Mouse (Mus musculus) spleen, adult 2 months (tissue): Measurements from ENCODE around the gene Qtrt2. TPM values are rescaled to one million over a fixed set of nuclear protein-coding genes. Genes with fewer than 3 reads are reported as not detected.

ENCODE experiments used
- DNase-seq, 2 experiments: peaks; one replicate each; pipeline versions ENCODE4 v3.0.0 to v3.0.0-alpha.2; 2012 to 2021; ENCODE audit warnings: low spot score in 2 of 2, low read depth in 1 of 2
- H3K27ac ChIP-seq: fragments of 200-500 bp; 2 replicates; pipeline ENCODE4 v1.5.1; 2012; ENCODE audit warnings: low read length, inconsistent platforms; ENCODE audit not compliant: insufficient read depth
- H3K27me3 ChIP-seq: fragments of 200-500 bp; 2 replicates; pipeline ENCODE4 v1.6.1; 2012; ENCODE audit warnings: mild to moderate bottlenecking, moderate library complexity, low read length, inconsistent platforms; ENCODE audit not compliant: control insufficient read depth, insufficient read depth
- H3K36me3 ChIP-seq: fragments of 200-500 bp; 2 replicates; pipeline ENCODE4 v1.6.1; 2012; ENCODE audit warnings: mild to moderate bottlenecking, low read length, inconsistent platforms; ENCODE audit not compliant: control insufficient read depth, insufficient read depth
- H3K4me1 ChIP-seq: fragments of 200-500 bp; 2 replicates; pipeline ENCODE4 v1.6.1; 2011; ENCODE audit warnings: inconsistent platforms; ENCODE audit not compliant: control insufficient read depth, insufficient read depth, insufficient read length
- H3K4me3 ChIP-seq: fragments of 200-500 bp; 2 replicates; pipeline ENCODE4 v1.5.1; 2011; ENCODE audit warnings: mild to moderate bottlenecking, inconsistent platforms; ENCODE audit not compliant: insufficient read depth, insufficient read length; ENCODE audit errors: extremely low read depth
- CTCF ChIP-seq: fragments of 200-500 bp; IDR thresholded peaks from 2 replicates; pipeline ENCODE4 v1.5.1; 2011; ENCODE audit warnings: mild to moderate bottlenecking, inconsistent platforms; ENCODE audit not compliant: insufficient read depth, insufficient read length, insufficient replicate concordance; ENCODE audit errors: extremely low read depth
- POLR2A ChIP-seq: fragments of 200-500 bp; IDR thresholded peaks from 2 replicates; pipeline ENCODE4 v1.6.1; 2011; ENCODE audit warnings: low read depth, low read length, inconsistent platforms
- WGBS: fragments of 180-500 bp; shearing (Covaris S2); methylation state at CpG from one replicate; pipeline ENCODE4 v1.1.7; 2018; 5-methylcytosine and 5-hydroxymethylcytosine counted together
- polyA plus RNA-seq: library from polyadenylated mRNA; depleted of rRNA; stranded (reverse); fragments of >200 nt; gene quantifications from 2 replicates; pipeline ENCODE4 v1.2.3, GENCODE M21; 2012

The Qtrt2 gene
- polyA plus RNA-seq, 1 experiment: 13.6 TPM

DNA sequence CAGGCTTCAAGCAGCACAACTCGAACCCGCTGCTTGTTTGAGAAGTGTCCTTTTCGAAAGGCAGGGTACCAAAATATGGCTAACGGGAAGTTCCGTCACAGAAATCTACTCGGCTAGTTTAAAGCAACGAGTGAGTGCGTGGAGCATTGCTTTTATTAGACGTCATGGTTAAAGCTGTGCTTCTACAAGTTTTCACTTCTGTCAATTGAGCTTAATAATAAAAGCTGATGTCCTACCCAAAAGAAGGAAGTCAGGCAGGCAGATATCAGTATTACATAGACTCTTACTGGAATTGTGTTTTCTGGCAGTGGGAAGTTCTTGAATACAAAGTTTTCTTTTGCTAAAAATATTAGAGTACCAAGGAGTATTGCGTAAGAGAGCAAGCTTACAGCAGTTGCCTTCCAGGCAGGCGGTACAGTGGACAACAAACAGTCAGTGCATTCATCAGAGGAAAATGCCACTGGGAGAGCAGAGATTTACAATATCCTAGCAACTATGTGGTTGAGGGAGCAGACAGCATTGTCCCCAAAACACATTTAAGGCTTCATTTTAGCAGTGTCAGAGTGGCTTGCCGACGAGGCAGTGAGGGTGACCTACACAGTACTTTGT is 39.3 kb upstream of the Qtrt2 start:
- DNase-seq: no peak
- Histone ChIP-seq H3K4me1 (no peaks in the 10 kb centered on the region), H3K27me3 (no peaks in the 10 kb centered on the region), H3K4me3 (no peak overlapping the region), H3K27ac (peak overlapping the region; percentile 25; the same call in 1 of the 2 replicates), H3K36me3 (peaks cover 3% of the 10 kb centered on the region)
- WGBS: 82% methylated on average over 13 of the region's 13 CpGs
- TF ChIP-seq POLR2A: no peak
- no peak for TF ChIP-seq CTCF

DNA sequence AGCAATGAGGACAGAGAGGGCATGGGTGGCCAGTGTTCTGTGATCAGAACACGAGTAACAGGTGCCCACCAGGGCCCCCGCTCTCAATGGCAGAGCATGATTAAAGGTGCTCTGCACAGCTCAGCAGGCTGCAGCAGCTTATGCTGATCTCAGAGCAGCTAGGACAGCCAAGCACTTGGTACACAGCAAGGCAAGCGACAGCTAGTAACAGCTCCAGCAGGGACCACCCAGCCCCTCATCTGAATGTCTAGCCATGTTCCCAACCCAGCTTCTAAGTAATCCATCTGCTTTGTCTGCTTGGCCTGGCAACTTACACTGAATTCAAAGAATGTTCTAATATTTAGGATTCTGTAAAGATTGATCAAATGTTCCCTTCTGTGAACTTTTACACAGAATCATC is 37.2 kb upstream of the Qtrt2 start:
- Histone ChIP-seq H3K27me3 (no peaks in the 10 kb centered on the region), H3K36me3 (peaks cover 5% of the 10 kb centered on the region), H3K4me1 (no peaks in the 10 kb centered on the region), H3K27ac (no peak overlapping the region), H3K4me3 (no peak overlapping the region)
- TF ChIP-seq POLR2A (no peak), CTCF (no peak)
- no peak for DNase-seq
- WGBS: 91% methylated on average over 3 of the region's 3 CpGs

DNA sequence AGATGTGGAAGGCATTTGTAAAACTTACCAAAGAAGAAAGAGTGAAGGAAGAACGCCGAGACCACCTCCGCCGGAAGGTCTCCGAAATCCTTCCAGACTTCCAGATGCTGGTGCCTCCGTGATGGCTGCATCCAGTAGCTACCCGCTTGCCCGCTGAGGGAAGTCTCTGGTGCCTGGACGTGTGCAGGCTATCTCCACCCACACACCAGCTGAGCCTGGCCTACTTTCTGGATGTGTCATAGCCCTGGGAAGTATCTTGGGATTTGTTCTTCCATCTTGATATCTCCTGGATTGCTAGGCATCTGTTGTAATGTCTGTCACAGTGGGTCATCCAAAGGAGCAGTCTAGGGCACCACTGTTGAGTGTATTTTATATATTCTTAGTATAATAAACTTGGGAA is 36.7 kb upstream of the Qtrt2 start:
- H3K4me1 ChIP-seq: no peaks in the 10 kb centered on the region
- no peak overlapping the region for H3K4me3 ChIP-seq
- H3K36me3 ChIP-seq: peaks cover 2% of the 10 kb centered on the region
- H3K27ac ChIP-seq: no peak overlapping the region
- H3K27me3 ChIP-seq: no peaks in the 10 kb centered on the region
- TF ChIP-seq CTCF (no peak), POLR2A (no peak)
- WGBS: 94% methylated on average over 9 of the region's 9 CpGs
- DNase-seq: no peak

DNA sequence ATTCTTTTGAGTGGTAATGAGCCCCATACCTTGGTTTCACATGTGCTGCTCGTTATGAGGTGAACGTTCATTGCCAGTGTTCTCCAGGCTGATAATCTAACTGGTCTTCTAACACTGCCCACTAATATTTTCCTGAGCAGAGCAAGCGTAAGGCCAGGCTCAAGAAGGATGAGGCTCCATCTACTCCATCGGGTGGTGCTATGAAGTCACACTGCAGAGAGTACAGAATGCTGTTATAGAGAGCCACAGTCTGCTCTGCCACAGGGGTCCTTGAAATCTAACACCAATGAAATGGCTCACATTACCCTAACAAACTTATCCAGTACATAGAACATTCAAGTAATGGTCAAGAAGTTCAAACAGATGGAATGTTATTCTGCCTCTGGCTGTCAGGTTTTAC is 31.4 kb upstream of the Qtrt2 start:
- no peak for DNase-seq
- H3K27ac ChIP-seq: no peak overlapping the region
- H3K27me3 ChIP-seq: no peaks in the 10 kb centered on the region
- H3K4me3 ChIP-seq: no peak overlapping the region
- no peak for TF ChIP-seq POLR2A
- TF ChIP-seq CTCF: no peak
- 94% methylated on average over 4 of the region's 4 CpGs for WGBS
- H3K4me1 ChIP-seq: peaks cover 10% of the 10 kb centered on the region; the same call in 1 of the 2 replicates
- peaks cover 1% of the 10 kb centered on the region; the same call in 1 of the 2 replicates for H3K36me3 ChIP-seq

DNA sequence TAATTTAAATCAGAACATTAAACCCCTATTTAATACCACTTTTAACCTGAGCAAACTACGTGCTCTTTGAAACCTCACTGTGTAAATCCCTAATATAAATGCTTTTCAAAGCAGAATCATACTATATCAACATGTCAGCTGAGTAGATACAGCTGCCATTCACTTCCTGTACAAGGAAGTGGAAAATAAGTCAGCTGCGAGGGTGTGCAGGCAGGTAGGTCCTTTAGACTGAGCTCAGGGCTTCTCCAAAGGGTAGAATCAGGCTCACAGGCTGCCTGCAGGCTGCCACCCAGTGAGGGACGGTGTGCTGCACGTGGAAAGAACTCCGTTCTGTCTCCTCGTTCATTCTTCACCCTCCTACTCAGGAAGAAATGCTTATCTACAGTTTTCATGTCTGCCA is 28.3 kb upstream of the Qtrt2 start:
- TF ChIP-seq POLR2A: no peak
- no peak for TF ChIP-seq CTCF
- peak; percentile 18 to 31 for DNase-seq
- Histone ChIP-seq H3K27ac (peak overlapping the region; percentile 64), H3K4me3 (no peak overlapping the region), H3K27me3 (no peaks in the 10 kb centered on the region), H3K4me1 (peaks cover 20% of the 10 kb centered on the region), H3K36me3 (no peaks in the 10 kb centered on the region; the same call in 1 of the 2 replicates)
- 42% methylated on average over 6 of the region's 6 CpGs for WGBS

DNA sequence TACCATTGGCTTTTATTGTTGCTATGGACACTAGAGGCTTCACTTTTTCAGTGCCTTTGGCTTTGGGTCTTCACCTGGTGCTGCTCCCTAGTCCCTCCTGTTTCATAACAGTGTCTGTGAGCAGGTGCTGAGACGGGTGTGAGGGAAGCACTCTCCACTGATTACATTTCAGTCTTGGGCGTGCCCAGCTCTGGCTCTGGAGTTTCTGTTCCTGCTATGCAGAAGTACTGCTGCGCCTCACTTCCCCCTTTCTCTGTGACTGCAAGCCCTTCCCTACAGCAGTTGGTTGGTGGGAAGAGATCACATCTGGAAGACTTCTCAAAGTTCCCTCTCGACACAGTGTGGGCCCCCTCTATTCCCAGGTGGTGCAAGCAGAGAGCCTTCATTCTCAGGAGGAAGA is 25.0 kb upstream of the Qtrt2 start:
- H3K4me1 ChIP-seq: peaks cover 20% of the 10 kb centered on the region
- TF ChIP-seq CTCF (no peak), POLR2A (no peak)
- WGBS: 23% methylated on average over 4 of the region's 4 CpGs
- H3K36me3 ChIP-seq: no peaks in the 10 kb centered on the region; the same call in 1 of the 2 replicates
- peak overlapping the region; percentile 38; the same call in 1 of the 2 replicates for H3K27ac ChIP-seq
- DNase-seq: peak; percentile 60 to 73
- no peak overlapping the region for H3K4me3 ChIP-seq
- no peaks in the 10 kb centered on the region for H3K27me3 ChIP-seq

DNA sequence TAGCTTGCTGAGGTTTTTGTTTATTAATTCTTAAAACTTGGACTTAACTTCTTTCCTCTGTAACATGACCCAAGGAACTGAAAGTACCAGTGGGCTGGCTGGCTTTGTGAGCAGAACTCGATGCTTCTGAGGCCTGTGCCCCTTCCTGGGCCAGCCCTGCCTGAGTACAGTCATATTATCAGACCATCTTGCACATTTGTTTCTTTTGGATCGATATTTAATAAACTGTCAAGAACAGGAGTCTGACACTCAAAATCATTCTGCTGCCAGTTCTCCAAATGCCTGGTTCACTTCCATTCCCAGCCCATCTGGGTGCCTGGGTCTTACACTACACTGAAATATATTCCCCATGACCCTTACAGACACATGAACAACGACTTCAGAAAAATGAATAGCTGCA is 19.3 kb upstream of the Qtrt2 start:
- H3K36me3 ChIP-seq: no peaks in the 10 kb centered on the region; the same call in 1 of the 2 replicates
- DNase-seq: no peak
- TF ChIP-seq CTCF: no peak
- TF ChIP-seq POLR2A: no peak
- H3K4me1 ChIP-seq: no peaks in the 10 kb centered on the region
- WGBS: 70% methylated on average over 3 of the region's 3 CpGs
- H3K27me3 ChIP-seq: no peaks in the 10 kb centered on the region
- H3K27ac ChIP-seq: no peak overlapping the region
- no peak overlapping the region for H3K4me3 ChIP-seq
